Mouse (Mus musculus) naive thymus-derived CD4-positive, alpha-beta T cell, adult 2 months (primary cell): ENCODE measurements around the gene Ppp4c.
A peak's percentile ranks its signal among the peaks of the same experiment; 100 is the strongest.

Experiments
- DNase-seq: peaks from one replicate; pipeline ENCODE4 v3.0.0-alpha.2; 2011; ENCODE audit warnings: low read depth

Ppp4c gene

DNA sequence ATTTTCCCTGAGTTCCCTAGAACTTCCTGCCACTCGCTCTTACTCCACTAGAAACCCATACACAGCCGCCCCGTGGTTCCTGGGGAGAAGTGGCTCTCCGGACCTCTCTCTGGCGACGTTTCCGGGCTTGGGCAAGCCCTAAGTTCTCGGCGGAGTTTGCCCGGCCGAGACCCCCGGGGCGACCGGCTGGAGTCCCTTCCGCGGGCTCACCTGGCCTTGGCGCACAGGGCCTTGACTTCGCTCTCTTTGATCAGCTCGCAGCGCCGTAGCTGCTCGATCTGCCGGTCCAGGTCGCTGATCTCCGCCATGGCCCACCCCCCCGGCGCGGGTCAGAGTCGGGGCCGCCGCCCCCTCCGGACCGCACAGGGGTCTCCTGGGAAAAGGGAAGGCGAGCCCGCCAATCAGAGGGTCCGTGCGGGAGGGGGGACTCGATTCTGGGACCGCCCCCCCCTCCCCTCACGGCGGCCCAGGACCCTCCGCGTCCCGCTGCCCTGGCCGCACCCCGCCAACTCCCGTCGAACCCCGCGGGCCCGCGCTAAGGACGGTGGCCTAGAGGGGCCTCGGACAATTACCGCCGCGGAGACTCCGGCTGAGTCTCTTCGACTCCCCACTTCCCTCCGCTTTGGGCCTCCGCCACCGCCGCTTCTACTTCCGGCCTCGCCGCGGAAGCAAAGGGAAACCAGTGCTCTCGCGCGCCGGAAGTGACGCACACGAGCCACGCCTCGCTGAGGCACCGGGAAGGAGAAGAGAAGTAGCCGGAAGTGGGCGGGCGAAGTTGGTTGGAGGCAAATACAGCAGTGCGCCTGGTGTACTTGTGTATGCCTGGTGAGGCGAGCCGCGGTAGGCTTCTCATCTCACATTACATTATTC lies at the start of gene Ppp4c:
Gene Ppp4c (minus strand): TSS at position 646 of the 870 bp plus-strand sequence.
- peak; percentile 97 for DNase-seq

GRCm38 (mm10) chr7:126833294-126833693 lies 41.0 kb upstream of the Ppp4c start:
- no peak for DNase-seq

DNA sequence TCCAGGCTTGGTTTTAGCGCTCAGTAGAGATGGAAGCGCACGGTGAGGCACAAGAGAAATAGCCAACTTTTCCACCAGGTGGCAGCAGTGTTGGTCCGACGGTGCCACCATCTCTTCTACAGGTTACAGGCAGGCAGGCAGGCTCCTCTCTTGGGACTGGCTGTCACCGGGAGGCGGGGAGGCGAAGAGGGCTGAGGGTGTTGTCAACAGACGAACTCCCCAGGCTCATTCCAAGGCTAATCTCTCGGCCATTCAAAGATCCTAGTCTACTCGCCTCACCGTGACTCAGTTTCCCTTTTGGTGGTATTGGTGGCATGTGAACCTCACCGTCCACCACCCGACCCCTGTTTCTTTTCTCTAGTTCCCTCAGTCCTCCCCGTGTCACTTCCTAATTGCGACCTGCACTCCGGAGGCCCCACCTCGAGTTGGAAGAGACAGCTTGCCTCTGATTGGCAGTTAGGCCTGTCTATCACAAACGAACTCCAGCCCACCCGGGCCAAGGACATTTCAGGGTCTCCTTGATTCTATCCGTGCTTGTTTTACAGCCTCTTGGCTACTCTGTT lies 39.8 kb upstream of the Ppp4c start:
- DNase-seq: peak; percentile 90

- no peak for DNase-seq
Observed at GRCm38 (mm10) chr7:126831539-126831938, 39.2 kb upstream of the Ppp4c start, which contains the start of gene 4930451I11Rik. Gene 4930451I11Rik, minus strand, starts transcription at chr7:126831639.

DNA sequence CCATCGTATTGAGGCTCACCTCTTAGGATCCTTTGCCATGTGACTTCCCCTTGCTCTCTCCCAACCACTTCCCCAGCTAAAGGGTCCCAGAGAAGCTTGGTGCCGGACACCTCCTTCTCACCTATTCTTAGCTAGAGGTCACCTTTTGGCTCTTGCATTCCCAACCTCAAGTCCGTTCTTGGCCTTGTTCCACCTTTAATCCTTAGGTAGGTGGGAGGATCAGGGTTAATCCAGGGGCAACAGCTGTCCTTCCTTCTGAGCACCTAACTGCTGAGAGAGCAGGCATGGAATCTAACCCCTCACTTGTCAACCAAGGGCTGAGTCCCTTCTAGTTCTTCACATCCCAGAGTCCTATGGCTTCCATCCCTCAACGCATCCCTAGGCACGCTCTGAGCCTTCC lies 33.7 kb upstream of the Ppp4c start:
- no peak for DNase-seq

- no peak for DNase-seq
Observed at GRCm38 (mm10) chr7:126825403-126825802, 33.1 kb upstream of the Ppp4c start.

DNA sequence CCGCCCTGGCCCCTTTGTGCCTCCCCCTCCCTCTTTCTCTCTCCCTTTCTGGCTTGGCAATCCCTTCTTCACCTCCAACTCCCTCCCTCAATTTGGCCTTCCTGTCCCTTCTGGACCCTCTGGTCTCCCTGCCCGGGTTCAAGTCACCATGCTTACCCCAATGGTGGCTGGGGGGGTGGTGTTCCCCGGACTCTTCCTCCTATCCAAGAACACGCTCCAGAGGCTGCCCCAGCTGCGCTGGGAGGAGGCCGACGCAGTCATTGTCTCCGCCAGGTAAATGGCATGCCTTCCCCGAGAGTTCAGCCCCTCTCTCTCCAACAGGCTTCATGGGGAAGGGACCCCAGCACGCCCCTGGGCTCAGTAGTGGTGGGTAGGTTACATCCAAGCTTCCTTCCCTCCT lies 31.6 kb upstream of the Ppp4c start:
- no peak for DNase-seq

DNA sequence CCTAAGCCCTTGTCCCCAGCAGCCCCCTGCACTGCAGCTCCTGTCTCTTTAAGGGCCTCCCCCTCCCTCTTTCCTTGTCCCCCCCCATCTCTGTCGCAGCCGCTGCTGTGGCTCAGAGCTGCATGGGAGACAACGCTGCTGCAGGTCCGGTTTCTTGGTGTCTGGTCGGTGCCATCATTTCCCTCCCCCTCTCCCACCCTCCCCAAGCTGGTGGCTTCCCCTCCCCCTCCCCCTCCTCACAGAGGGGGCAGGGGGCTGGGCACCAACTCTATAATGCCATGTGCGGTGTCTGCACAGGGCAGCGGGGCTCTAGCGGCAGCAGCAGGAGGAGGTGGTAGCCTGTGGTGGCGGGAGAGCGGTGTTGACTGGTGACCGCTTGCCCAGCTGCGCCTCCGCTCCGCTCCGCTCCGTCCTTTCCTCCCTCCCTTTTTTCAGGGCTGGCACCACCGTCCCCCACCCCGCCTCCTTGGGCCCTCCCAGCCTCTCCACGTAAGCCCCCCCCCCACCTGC lies 31.0 kb upstream of the Ppp4c start:
- DNase-seq: no peak

GRCm38 (mm10) chr7:126822741-126823140 lies 30.4 kb upstream of the Ppp4c start:
- no peak for DNase-seq

DNA sequence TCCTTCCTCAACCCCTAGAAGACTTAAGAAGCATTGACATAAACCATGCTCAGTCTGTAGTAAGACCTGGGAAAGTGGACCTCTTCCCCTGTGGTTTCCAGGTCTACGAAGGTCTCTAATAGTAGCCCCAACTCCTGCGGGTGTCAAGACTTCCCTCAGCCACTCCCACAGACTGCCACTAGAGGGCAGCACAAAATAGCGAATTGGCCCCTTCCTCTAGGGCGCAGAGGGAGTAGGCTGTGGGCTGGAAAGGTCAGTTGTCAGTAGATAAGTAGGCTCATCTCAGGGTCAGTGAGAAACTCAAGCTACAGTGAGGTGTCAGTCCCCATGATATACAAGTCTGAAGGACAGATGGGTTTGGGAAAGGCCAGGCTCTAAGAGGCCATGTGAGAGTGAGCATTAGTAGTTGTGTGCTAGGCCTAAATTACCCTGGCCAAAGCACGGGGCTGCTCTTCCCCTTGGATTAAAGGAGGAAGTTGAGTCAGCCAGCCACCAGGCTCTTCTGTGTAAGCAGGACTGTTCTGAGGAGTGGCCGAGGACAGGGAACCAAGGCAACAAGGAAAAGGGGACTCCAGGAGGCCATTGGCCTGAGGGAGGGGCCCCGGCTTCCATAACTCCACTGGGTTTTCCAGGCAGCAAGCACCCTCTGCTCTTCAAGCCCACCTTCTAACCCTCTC lies 29.7 kb upstream of the Ppp4c start:
- DNase-seq: peak; percentile 89

DNA sequence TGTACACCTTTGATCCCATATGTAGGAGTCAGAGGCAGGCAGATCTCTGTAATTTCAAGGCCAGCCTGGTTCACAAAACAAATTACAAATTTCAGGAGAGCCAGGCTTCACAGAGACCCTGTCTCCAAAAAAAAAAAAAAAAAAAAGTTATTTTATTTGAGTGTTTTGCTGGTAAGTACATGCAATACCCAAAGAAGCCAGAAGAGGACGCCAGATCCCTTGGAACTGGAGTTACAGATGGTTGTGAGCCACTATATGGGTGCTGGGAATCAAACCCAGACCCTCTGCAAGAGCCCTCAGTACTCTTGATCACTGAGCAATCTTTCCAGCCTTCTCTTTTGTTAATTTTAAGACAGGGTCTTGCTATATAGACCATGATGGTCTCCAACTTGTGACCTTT lies 26.5 kb upstream of the Ppp4c start:
- no peak for DNase-seq

GRCm38 (mm10) chr7:126817595-126817994 lies 25.3 kb upstream of the Ppp4c start:
- no peak for DNase-seq

- no peak for DNase-seq
Observed at GRCm38 (mm10) chr7:126816494-126816893, 24.2 kb upstream of the Ppp4c start.

DNA sequence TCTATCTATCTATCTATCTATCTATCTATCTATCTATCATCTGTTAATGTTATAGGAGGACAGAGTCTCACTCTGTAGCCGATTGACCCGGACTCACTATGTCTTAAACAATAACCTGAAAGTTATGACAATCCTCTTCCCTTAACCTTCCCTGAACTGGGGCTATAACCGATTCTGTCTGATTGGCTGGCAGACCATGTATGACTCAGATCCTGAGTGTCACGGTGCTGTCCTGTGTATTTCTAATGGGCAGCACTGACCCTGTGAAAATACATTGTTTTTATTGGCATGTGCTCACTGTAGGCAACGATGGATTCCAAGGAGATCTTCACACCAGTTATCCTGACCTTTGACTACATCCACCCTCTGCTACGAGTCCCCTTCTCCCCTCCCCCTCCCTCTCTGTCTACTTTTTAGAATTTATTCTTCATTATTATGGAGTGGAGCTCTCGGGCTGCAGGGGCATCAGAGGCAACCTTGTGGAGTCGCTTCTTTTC lies 23.5 kb upstream of the Ppp4c start:
- DNase-seq: no peak

DNA sequence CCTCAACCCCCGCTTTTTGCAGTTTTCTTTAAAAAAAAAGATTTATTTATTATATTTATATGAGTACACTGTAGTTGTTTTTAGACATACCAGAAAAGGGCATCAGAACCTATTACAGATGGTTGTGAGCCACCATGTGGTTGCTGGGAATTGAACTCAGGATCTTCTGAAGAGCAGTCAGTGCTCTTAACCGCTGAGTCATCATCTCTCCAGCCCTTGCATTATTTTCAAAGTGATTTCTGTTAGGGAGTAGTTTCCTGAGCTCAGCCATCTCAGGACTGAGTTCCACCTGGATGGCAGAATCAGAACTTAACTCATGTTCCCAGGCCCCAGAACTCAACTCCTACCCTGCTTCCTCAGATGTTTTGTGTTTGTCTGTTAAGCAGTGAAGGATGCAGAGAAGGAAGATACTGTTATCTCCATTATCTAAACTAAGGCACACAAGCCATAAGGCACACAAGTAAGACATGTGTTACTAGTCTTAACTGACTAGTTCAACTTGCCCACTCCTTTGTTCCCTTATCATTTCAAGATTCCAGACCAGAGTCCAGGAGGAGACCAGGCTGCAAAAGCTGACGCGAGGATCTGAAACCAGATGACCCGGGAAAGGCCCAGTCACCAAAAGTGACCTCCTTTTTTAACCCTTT lies 17.6 kb upstream of the Ppp4c start:
- no peak for DNase-seq

- DNase-seq: no peak
Observed at GRCm38 (mm10) chr7:126808703-126809455, 16.6 kb upstream of the Ppp4c start.

- DNase-seq: no peak
Observed at GRCm38 (mm10) chr7:126807405-126807804, 15.1 kb upstream of the Ppp4c start.

DNA sequence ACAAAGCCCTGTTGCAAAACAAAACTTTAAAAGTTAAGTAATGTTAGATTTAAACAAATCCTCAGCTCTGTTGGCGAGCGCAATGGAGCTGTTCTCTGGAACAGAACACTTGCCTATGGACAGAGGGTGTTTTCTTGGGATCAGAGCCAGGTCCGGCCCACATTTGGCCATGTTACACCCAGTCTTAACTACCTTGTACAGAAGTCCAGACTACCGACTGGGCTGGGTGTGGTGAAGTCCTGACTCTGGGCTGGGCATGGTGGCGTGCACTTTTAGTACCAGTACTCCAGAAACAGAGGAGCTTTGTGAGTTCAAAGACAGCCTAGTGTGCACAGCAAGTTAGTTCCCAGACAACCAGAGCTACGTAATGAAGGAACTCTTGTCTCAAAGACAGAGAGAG lies 14.7 kb upstream of the Ppp4c start:
- DNase-seq: no peak

DNA sequence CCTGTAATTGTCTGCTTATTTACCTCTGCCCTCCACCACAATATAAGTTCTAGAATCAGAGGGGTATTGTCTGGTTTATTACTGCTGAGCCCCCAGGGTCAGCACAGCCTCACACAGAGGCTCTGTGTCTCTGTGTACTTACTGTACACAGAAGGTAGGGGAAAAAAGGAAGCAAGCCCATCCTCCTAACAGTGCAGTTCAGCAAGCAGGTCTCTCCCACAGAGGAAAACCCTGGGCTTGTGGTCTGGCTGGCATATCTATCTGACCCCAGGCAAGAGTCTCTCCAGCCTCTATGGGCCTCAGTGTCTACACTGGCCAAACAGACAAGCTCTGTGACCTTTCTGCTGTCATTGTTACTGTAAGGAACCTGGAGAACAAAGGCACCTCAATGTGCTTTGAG lies 11.5 kb upstream of the Ppp4c start:
- DNase-seq: no peak

DNA sequence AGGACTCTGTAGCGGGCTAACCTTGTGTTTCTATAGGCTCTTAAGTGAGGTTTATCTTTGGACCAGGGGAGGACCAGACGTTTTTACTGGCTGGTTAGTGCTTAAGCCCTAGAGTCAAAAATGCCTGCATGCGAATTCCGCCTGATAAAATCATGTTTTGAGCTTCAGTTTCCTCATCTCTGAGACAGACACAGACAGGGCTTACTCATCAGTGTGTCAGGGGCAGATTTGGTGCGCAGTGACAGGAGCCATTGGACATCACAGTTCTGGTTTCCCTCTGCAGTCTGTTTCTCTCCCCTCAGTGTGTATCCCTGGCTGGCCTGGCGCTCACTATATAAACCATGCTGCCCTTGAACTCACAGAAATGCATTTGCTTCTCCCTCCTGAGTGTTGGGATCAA lies 10.9 kb upstream of the Ppp4c start:
- DNase-seq: no peak

- DNase-seq: no peak
Observed at GRCm38 (mm10) chr7:126802134-126802889, 10.0 kb upstream of the Ppp4c start.
